Mouse (Mus musculus): ENCODE measurements at regions not wholly inside any gene's neighbourhood (a gene's known extent, or its start where the extent isn't known, plus 50 kb on each side); places are given as distances from the start of the nearest gene placed in this dataset.

DNA sequence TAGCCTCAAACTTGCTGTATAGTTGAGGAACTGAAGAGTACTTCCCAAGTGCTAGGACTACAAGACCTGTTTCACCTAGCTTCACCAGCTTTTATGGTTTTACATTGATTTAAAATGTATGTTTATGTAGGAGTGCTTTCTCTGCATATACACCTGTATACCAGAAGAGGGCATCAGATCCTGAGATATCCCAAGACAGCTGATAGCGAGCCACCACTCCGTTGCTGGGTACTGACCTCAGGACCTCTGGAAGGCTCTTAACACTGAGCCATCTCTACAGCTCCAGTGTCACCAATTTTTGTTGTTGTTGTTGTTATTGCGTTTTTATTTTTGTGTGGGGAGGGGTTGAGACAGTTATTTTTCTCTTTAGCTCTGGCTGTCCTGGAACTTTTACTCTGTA is 55.9 kb upstream of the Ddx3x start:
- DNase-seq: no peak

DNA sequence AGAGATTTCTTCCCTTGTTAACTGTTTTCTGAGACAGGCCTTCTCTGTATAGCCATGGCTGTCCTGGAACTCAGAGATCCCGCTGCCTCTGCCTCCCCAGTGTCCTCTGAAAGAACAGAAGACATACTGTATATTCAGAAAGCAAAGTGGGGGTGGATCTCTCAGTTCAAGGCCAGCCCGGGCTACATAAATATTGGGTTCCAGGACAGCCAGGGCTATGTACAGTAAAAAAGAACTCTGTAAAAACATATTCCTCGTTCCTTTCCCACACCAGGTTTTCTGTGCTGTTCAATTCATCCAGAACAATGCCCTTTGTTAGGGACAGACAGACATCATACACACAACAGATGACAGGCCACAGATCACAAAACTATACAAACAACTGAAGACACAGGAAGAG is 54.3 kb upstream of the Ddx3x start:
- no peak for DNase-seq

GRCm38 (mm10) chrX:13229891-13230614 is 50.7 kb upstream of the Ddx3x start:
- DNase-seq: peak; percentile 52

- DNase-seq: peak; percentile 82
Observed at GRCm38 (mm10) chrX:13230615-13231179, 50.1 kb upstream of the Ddx3x start.

Measured in liver (tissue).